Mouse (Mus musculus): ENCODE data around the gene Slc4a5. TPM values are rescaled to one million over a fixed set of nuclear protein-coding genes. Genes with fewer than 3 reads are reported as not detected.

The Slc4a5 gene
- total RNA-seq, 2 experiments from 2014 or later = 0.25 to 1.2 TPM

DNA sequence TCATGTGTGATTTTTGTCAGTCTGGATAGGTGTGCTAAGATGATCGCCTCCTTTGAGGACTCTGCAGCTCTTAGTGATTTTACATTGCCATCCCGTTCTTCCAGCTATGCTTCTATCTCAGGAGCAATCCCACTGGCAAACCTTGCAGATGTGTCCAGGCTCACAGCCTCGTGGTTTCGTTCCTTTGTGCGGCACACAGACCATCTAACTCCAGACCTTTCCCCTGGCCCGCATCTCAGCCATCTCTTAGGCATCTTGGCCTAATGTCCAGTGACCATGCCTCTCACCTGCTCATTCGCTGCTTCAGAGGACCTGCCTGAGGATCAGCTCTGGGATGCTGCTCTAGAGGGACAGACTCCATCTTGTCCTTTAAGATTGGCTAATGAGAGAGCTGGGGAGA is 130.5 kb downstream of the Slc4a5 start:
- no peak for DNase-seq (ENCODE audit: low spot score in 2 of 2)

DNA sequence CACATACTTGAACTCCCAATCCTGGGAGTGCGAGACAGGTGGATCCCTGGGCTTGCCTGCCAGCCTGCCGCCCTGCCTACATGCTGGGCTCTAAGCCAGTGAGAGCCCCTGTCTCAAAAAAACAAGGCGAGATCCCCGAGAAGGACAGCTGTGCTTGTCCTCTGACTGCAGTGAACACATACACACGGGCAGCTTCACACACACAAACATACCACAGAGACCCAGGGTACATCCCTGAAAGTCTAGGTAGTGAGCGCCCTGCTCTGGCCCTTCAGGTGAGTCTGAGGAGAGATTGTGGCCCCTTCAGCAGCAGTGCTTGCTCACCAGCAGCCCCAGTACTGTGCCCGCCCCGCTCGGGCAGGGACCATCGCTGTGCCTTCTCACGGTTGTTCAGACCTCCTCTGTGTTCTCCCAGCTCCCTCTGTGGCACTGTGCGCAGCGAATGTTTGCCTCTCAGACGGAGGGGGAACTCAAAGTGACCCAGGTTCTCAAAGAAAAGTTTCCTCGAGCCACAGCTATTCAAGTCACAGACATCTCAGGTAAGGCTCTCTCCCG is 131.3 kb downstream of the Slc4a5 start:
- no peak for DNase-seq (ENCODE audit: low spot score in 2 of 2)

DNA sequence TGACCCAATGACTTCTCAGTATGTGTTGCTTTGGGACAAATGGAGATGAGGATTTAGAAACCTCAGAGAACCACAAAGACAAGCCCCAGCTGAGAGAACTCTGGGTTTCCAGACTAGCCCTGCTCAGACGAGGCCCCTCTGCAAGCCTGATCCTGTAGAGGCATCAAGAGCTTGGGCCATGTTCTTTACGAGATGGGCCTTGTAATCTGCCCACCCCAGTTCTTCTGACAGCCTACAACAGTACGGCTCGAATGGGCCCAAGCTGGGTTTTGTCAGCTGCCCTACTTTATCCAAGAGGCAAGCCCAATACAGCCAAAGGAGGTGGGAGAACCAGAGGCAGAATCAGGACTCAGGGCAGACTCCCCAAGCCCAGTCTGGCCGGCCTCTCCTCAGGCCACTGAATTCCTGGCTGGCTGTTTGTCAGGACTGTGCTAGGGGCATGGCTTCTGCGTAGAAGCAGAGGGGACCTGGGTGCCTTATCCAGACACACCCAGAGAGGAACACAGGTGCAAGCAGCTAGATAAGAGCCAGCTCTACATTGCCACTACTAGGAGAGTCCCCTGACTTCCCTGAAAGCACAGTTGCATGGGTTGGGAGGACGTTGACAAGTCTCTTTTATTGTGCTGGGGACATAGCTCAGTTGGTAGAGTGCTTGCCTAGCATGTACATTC is 132.0 kb downstream of the Slc4a5 start:
- no peak for DNase-seq (ENCODE audit: low spot score in 2 of 2)

DNA sequence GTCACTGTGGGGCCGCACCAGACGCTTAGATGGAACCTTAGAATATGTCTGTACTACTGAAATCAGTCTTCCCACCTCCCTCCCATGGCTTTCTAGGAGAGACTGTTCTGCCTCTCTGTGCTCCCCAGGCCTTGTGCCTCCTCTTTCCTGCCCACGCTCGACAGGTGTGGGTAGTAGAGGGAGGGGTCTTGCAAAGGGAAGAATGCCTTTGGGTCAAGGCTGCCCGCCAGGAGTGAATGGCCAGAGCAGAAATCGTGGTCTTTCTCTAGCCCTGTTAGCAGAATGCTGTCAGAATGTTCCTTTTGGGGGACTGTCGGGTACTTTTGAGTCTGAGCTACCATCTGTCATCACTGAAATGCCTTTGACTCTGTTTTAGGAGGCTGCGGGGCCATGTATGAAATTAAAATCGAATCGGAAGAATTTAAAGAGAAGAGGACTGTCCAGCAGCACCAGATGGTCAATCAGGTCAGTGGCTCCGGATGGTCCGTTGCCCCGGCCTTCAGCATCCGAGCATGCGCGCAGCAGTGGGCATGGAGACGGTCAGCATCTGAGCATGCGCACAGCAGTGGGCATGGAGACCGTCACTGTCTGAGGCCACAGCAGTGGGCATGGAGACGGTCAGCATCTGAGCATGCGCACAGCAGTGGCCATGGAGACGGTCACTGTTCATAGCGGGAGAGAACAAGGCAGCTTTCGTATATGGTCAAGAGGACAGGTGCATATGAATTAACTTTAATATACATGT is 133.2 kb downstream of the Slc4a5 start:
- no peak for DNase-seq (ENCODE audit: low spot score in 2 of 2)

Other genes starting within 250 kb of the Slc4a5 start
- gene Dok1, start 186.4 kb upstream of the Slc4a5 start, total RNA-seq (2021) = 1 to 10 TPM; 3.8 to 4.3 TPM
- 1 to 10 TPM; 2.5 to 2.8 TPM for gene Loxl3, start 185.7 kb upstream of the Slc4a5 start, total RNA-seq (2021)
- 100 to 1,000 TPM; 125 to 137 TPM for gene Aup1, start 165.3 kb upstream of the Slc4a5 start, total RNA-seq (2021)
- 10 to 100 TPM; 43.3 to 47.7 TPM for gene Htra2, start 164.6 kb upstream of the Slc4a5 start, total RNA-seq (2021)
- gene Dqx1, start 162.0 kb upstream of the Slc4a5 start, total RNA-seq (2021) = under 1 TPM; 0.50 to 0.61 TPM
- gene Tlx2, start 149.5 kb upstream of the Slc4a5 start, total RNA-seq (2021) = not detected
- 10 to 100 TPM; 33.7 to 37.9 TPM for gene Pcgf1, start 142.0 kb upstream of the Slc4a5 start, total RNA-seq (2021)
- gene Lbx2, start 133.5 kb upstream of the Slc4a5 start, total RNA-seq (2021) = not detected
- gene Ccdc142, start 118.2 kb upstream of the Slc4a5 start, total RNA-seq (2021) = 1 to 10 TPM; 7.7 to 9.4 TPM
- 1 to 10 TPM; 6.5 to 7.6 TPM for gene Gm42688, start 118.2 kb upstream of the Slc4a5 start, total RNA-seq (2021)
- 10 to 100 TPM; 58.4 to 69.3 TPM for gene Mrpl53, start 110.8 kb upstream of the Slc4a5 start, total RNA-seq (2021)
- 10 to 100 TPM; 27.0 TPM for gene Mogs, start 104.3 kb upstream of the Slc4a5 start, total RNA-seq (2021)
- gene Wbp1, start 98.3 kb upstream of the Slc4a5 start, total RNA-seq (2021) = 10 to 100 TPM; 47.4 to 52.5 TPM
- gene Ino80b, start 94.4 kb upstream of the Slc4a5 start, total RNA-seq (2021) = 10 to 100 TPM; 28.0 to 29.5 TPM
- 10 to 100 TPM; 73.5 to 75.8 TPM for gene Rtkn, start 84.4 kb upstream of the Slc4a5 start, total RNA-seq (2021)
- 10 to 100 TPM; 24.4 to 27.6 TPM for gene Wdr54, start 63.4 kb upstream of the Slc4a5 start, total RNA-seq (2021)
- 10 to 100 TPM; 25.3 to 26.1 TPM for gene 1700003E16Rik, start 63.4 kb upstream of the Slc4a5 start, total RNA-seq (2021)
- 100 to 1,000 TPM; 398 to 403 TPM for gene Dctn1, start 53.9 kb upstream of the Slc4a5 start, total RNA-seq (2021)
- gene Mthfd2, start 106.1 kb downstream of the Slc4a5 start, total RNA-seq (2021) = 1 to 10 TPM; 6.6 to 7.1 TPM
- gene Mob1a, start 106.2 kb downstream of the Slc4a5 start, total RNA-seq (2021) = 10 to 100 TPM; 19.2 to 20.5 TPM
- gene Bola3, start 129.3 kb downstream of the Slc4a5 start, total RNA-seq (2021) = 10 to 100 TPM; 47.1 to 58.9 TPM
- 10 to 100 TPM; 53.2 to 58.7 TPM for gene Tet3, start 239.3 kb downstream of the Slc4a5 start, total RNA-seq (2021)

Measured in layer of hippocampus, adult 18-20 months (tissue).